Mouse (Mus musculus) bone marrow macrophage, adult 2 months (primary cell): ENCODE results near the gene Cerk.

Experiments
- CTCF ChIP-seq: IDR thresholded peaks from 2 replicates; pipeline ENCODE4 v1.5.1; 2012; ENCODE audit warnings: low read depth, mild to moderate bottlenecking, low read length, moderate library complexity
- POLR2A ChIP-seq: IDR thresholded peaks from 2 replicates; pipeline ENCODE4 v1.6.1; 2012; ENCODE audit warnings: mild to moderate bottlenecking, low read depth, low read length, borderline replicate concordance

- TF ChIP-seq CTCF (no peak), POLR2A (no peak)
Measured at GRCm38 (mm10) chr15:86226221-86226620, 40.3 kb upstream of the Cerk start.
